In genomic region chr15:11066299-11066698, GRCm38 (mm10) we compare ENCODE assay signal across 10 mouse cellular contexts. TPM values are rescaled to one million over a fixed set of nuclear protein-coding genes. Genes with fewer than 3 reads are reported as not detected.
DNase-seq lines count a peak whose midpoint lies in the region; ATAC-seq and TF ChIP-seq lines count a peak whose summit lies in the region.
"Had no signal": no experiment of that assay in that cellular context is flagged by ENCODE, and none has a peak within 500 bp of the region (broad histone marks: within the 10 kb centered on the region; RNA-seq: fewer than 3 reads in every experiment).

No protein-coding gene starts in this region.

- peak overlapping the region; percentile 44 for H3K9ac ChIP-seq in lung, embryonic 15.5 days
- H3K9ac ChIP-seq in forebrain, postnatal 0 days, result no peak overlapping the region
- no peak overlapping the region for H3K9ac ChIP-seq in liver, embryonic 13.5 days
- H3K9ac ChIP-seq in stomach, embryonic 16.5 days (ENCODE audit: low read length), result peak overlapping the region; percentile 73; the same call in 1 of the 2 replicates

- H3K9me3 ChIP-seq in lung, embryonic 15.5 days, result no peaks in the 10 kb centered on the region
- H3K9me3 ChIP-seq in forebrain, postnatal 0 days (ENCODE audit: low read length), result no peaks in the 10 kb centered on the region
- no peaks in the 10 kb centered on the region for H3K9me3 ChIP-seq in liver, embryonic 13.5 days (replicated peaks)
- H3K9me3 ChIP-seq in stomach, embryonic 16.5 days (replicated peaks; ENCODE audit: control insufficient read depth, low read length), result no peaks in the 10 kb centered on the region

- ATAC-seq in lung, embryonic 15.5 days (ENCODE audit: borderline replicate concordance, extremely low read depth, low FRiP score, low TSS enrichment), result no peak
- no peak for ATAC-seq in forebrain, postnatal 0 days
- no peak for ATAC-seq in liver, embryonic 13.5 days (ENCODE audit: low read depth)
- ATAC-seq in stomach, embryonic 16.5 days (ENCODE audit: insufficient read depth, low FRiP score), result no peak

- H3K36me3 ChIP-seq in lung, embryonic 15.5 days, result no peaks in the 10 kb centered on the region
- no peaks in the 10 kb centered on the region for H3K36me3 ChIP-seq in forebrain, postnatal 0 days (ENCODE audit: insufficient read depth)
- no peaks in the 10 kb centered on the region for H3K36me3 ChIP-seq in liver, embryonic 13.5 days
- H3K36me3 ChIP-seq in stomach, embryonic 16.5 days (ENCODE audit: control insufficient read depth, insufficient read depth, low read length), result no peaks in the 10 kb centered on the region

- H3K4me2 ChIP-seq in lung, embryonic 15.5 days, result peak overlapping the region; percentile 72
- H3K4me2 ChIP-seq in forebrain, postnatal 0 days (ENCODE audit: low read depth), result peak overlapping the region; percentile 48
- peak overlapping the region; percentile 55 for H3K4me2 ChIP-seq in liver, embryonic 13.5 days
- peak overlapping the region; percentile 66 for H3K4me2 ChIP-seq in stomach, embryonic 16.5 days (ENCODE audit: low read depth, low read length)

- H3K27me3 ChIP-seq in lung, embryonic 15.5 days, result no peaks in the 10 kb centered on the region
- no peaks in the 10 kb centered on the region for H3K27me3 ChIP-seq in forebrain, postnatal 0 days (ENCODE audit: insufficient read depth, low read length)
- H3K27me3 ChIP-seq in liver, embryonic 13.5 days, result no peaks in the 10 kb centered on the region
- H3K27me3 ChIP-seq in stomach, embryonic 16.5 days (ENCODE audit: control insufficient read depth, insufficient read depth, low read length), result no peaks in the 10 kb centered on the region

- H3K27ac ChIP-seq in lung, embryonic 15.5 days, result peak overlapping the region; percentile 93
- H3K27ac ChIP-seq in forebrain, postnatal 0 days (ENCODE audit: low read depth, low read length), result no peak overlapping the region
- H3K27ac ChIP-seq in liver, embryonic 13.5 days, result no peak overlapping the region
- peak overlapping the region; percentile 94; the same call in 1 of the 2 replicates for H3K27ac ChIP-seq in stomach, embryonic 16.5 days (ENCODE audit: low read length)

- H3K4me3 ChIP-seq in lung, embryonic 15.5 days, result peak overlapping the region; percentile 43
- H3K4me3 ChIP-seq in forebrain, postnatal 0 days (ENCODE audit: low read depth, low read length), result peak overlapping the region; percentile 24; the same call in 1 of the 2 replicates
- peak overlapping the region; percentile 32 for H3K4me3 ChIP-seq in liver, embryonic 13.5 days (replicated peaks)
- peak overlapping the region; percentile 53 for H3K4me3 ChIP-seq in stomach, embryonic 16.5 days (replicated peaks; ENCODE audit: low read length)

- TF ChIP-seq CTCF in forebrain, postnatal 0 days (IDR thresholded peaks at IDR 0.05; ENCODE audit: low read depth), result no peak

- WGBS in lung, embryonic 15.5 days, result 13% methylated on average over 5 of the region's 5 CpGs
- WGBS in forebrain, postnatal 0 days, result 11% methylated on average over 5 of the region's 5 CpGs
- WGBS in liver, embryonic 13.5 days (ENCODE audit: insufficient replicate concordance), result 20% methylated on average over 5 of the region's 5 CpGs
- WGBS in stomach, embryonic 16.5 days, result 17% methylated on average over 5 of the region's 5 CpGs

- no peak for DNase-seq in lung, postnatal 36 days
- peak; percentile 7 for DNase-seq in forebrain, postnatal 0 days
- no peak for DNase-seq in liver, embryonic 13.5 days
- DNase-seq in layer of hippocampus, postnatal 14 days (ENCODE audit: low spot score in 2 of 2), result no peak
- no peak for DNase-seq in thymus, postnatal 36 days
- no peak for DNase-seq in MN1 (ENCODE audit: low spot score)
- DNase-seq: gastrocnemius, postnatal 36 days had no signal

- H3K4me1 ChIP-seq in lung, embryonic 15.5 days, result peaks cover 29% of the 10 kb centered on the region
- peaks cover 10% of the 10 kb centered on the region; the same call in 1 of the 2 replicates for H3K4me1 ChIP-seq in forebrain, postnatal 0 days (ENCODE audit: insufficient read depth)
- peaks cover 5% of the 10 kb centered on the region; the same call in 1 of the 2 replicates for H3K4me1 ChIP-seq in liver, embryonic 13.5 days (replicated peaks)
- H3K4me1 ChIP-seq in stomach, embryonic 16.5 days (ENCODE audit: control insufficient read depth, insufficient read depth, low read length), result peaks cover 18% of the 10 kb centered on the region

RNA-seq across cellular contexts. Expression of gene Adamts12, which starts 1.7 kb away (rescaled TPM):
- polyA plus RNA-seq in lung, embryonic 15.5 days (2015; fragmentation: Nextera tagmentation; extraction: Ambion mirVana), result 3.6 and 4.1 TPM in 2 replicates
- total RNA-seq in forebrain, postnatal 0 days (2014; rRNA removed), result 4.0 and 5.4 TPM in 2 replicates
- polyA plus RNA-seq in forebrain, postnatal 0 days (2015; fragmentation: Nextera tagmentation; extraction: Ambion mirVana), result 0.34 and 0.58 TPM in 2 replicates
- polyA plus RNA-seq in liver, embryonic 13.5 days (2015; fragmentation: Nextera tagmentation; extraction: Ambion mirVana), result 0.20 and 0.34 TPM in 2 replicates
- polyA plus RNA-seq in stomach, embryonic 16.5 days (2015; fragmentation: Nextera tagmentation; extraction: Ambion mirVana), result 2.2 and 2.8 TPM in 2 replicates
- total RNA-seq in layer of hippocampus, postnatal 14 days (2021), result 1 to 10 TPM; 2.5 to 3.0 TPM

RNA-seq across cellular contexts. Expression of gene Rxfp3, which starts 28.5 kb away (rescaled TPM):
- 0.04 and 0.05 TPM in 2 replicates for polyA plus RNA-seq in lung, embryonic 15.5 days (2015; fragmentation: Nextera tagmentation; extraction: Ambion mirVana)
- 3.8 and 5.3 TPM in 2 replicates for total RNA-seq in forebrain, postnatal 0 days (2014; rRNA removed)
- 1.4 and 3.7 TPM in 2 replicates for polyA plus RNA-seq in forebrain, postnatal 0 days (2015; fragmentation: Nextera tagmentation; extraction: Ambion mirVana)
- 0.09 TPM in 1 of 2 replicates, not detected in the other for polyA plus RNA-seq in liver, embryonic 13.5 days (2015; fragmentation: Nextera tagmentation; extraction: Ambion mirVana)
- polyA plus RNA-seq in stomach, embryonic 16.5 days (2015; fragmentation: Nextera tagmentation; extraction: Ambion mirVana), result 0.03 TPM in 1 of 2 replicates, not detected in the other
- total RNA-seq in layer of hippocampus, postnatal 14 days (2021), result 1 to 10 TPM; 5.9 to 7.1 TPM
- total RNA-seq: gastrocnemius, postnatal 36 days had no signal
- polyA plus RNA-seq: testis, adult 2 months had no signal

Comparison
In these comparisons a context has a peak if more than half of its experiments do, and no peak if none do; other contexts are left out.
1. H3K27ac ChIP-seq: peak in lung, embryonic 15.5 days (single experiment) and stomach, embryonic 16.5 days (single experiment); none in forebrain, postnatal 0 days (single experiment) and liver, embryonic 13.5 days (single experiment).
2. H3K9ac ChIP-seq: peak in lung, embryonic 15.5 days (single experiment) and stomach, embryonic 16.5 days (single experiment); none in forebrain, postnatal 0 days (single experiment) and liver, embryonic 13.5 days (single experiment).
3. Peak in every context shown above with its lines, with median percentiles within 50 percentile points of each other: H3K4me2 ChIP-seq and H3K4me3 ChIP-seq.